Mouse (Mus musculus): ENCODE measurements around the gene Papolb. TPM values are rescaled to one million over a fixed set of nuclear protein-coding genes. Genes with fewer than 3 reads are reported as not detected.

Gene Papolb
- total and polyA plus RNA-seq, 3 experiments: not detected

GRCm38 (mm10) chr5:142576832-142577231, 47.0 kb upstream of the Papolb start:
- Histone ChIP-seq H3K36me3 (ENCODE audit: control insufficient read depth in 1 of 2, insufficient read depth in 2 of 2, low read length in 2 of 2) (no peaks in the 10 kb centered on the region), H3K79me2 (ENCODE audit: control insufficient read depth, insufficient read depth, low read length, poor library complexity) (no peaks in the 10 kb centered on the region), H3K4me3 (ENCODE audit: control insufficient read depth in 1 of 2, insufficient read depth in 1 of 2, low read depth in 2 of 2, low read length in 2 of 2) (no peak overlapping the region), H3K27ac (ENCODE audit: control insufficient read depth, low read depth, low read length) (no peak overlapping the region), H3K9me3 (replicated peaks; ENCODE audit: insufficient read depth, low read length) (no peaks in the 10 kb centered on the region), H3K27me3 (ENCODE audit: control insufficient read depth in 1 of 2, insufficient read depth in 2 of 2, low read length in 2 of 2) (no peaks in the 10 kb centered on the region), H3K4me1 (ENCODE audit: control insufficient read depth in 1 of 2, insufficient read depth in 2 of 2, low read length in 2 of 2) (peaks cover 0 to 7% of the 10 kb centered on the region in 2 experiments; a peak in 1 of 4 replicates), H3K9ac (ENCODE audit: control insufficient read depth, low read depth, low read length, poor library complexity, severe bottlenecking) (no peak overlapping the region)
- no peak for TF ChIP-seq CHD1 (IDR thresholded peaks at IDR 0.05; ENCODE audit: low read depth, low read length)
- no peak for TF ChIP-seq USF2 (IDR thresholded peaks at IDR 0.05; ENCODE audit: borderline replicate concordance in 1 of 2, insufficient read depth in 1 of 2, low read depth in 1 of 2, low read length in 2 of 2)
- TF ChIP-seq HCFC1 (IDR thresholded peaks at IDR 0.05; ENCODE audit: low read depth, low read length): no peak
- no peak for TF ChIP-seq POLR2A (IDR thresholded peaks at IDR 0.05; ENCODE audit: control insufficient read depth in 1 of 2, insufficient read depth in 1 of 2, low read depth in 1 of 2, low read length in 2 of 2, poor library complexity in 1 of 2)
- peak; percentile 90 for TF ChIP-seq BHLHE40 (IDR thresholded peaks at IDR 0.05; ENCODE audit: borderline replicate concordance, low read depth, low read length)
- peak; percentile 52; the same call in 1 of the 2 replicates for TF ChIP-seq GATA1 (IDR thresholded peaks at IDR 0.05; ENCODE audit: low read depth, low read length)
- TF ChIP-seq E2F4 (IDR thresholded peaks at IDR 0.05; ENCODE audit: borderline replicate concordance, low read depth, low read length): no peak
- TF ChIP-seq ZKSCAN1 (IDR thresholded peaks at IDR 0.05; ENCODE audit: low read depth, low read length): no peak
- TF ChIP-seq MXI1 (IDR thresholded peaks at IDR 0.05; ENCODE audit: low read depth, low read length): no peak
- TF ChIP-seq ZC3H11A (IDR thresholded peaks at IDR 0.05; ENCODE audit: low read depth, low read length): no peak
- TF ChIP-seq POLR2AphosphoS5 (IDR thresholded peaks at IDR 0.05; ENCODE audit: borderline replicate concordance, low read depth, low read length): no peak
- TF ChIP-seq JUND (IDR thresholded peaks at IDR 0.05; ENCODE audit: low read depth, low read length): no peak
- TF ChIP-seq CTCF (IDR thresholded peaks at IDR 0.05 in 2 of 3, conservative IDR thresholded peaks at IDR 0.05 in 1 of 3; ENCODE audit: control insufficient read depth in 1 of 3, insufficient read depth in 1 of 3, low read depth in 2 of 3, low read length in 3 of 3, poor library complexity in 1 of 3, severe bottlenecking in 1 of 3): no peak
- TF ChIP-seq TCF12 (IDR thresholded peaks at IDR 0.05; ENCODE audit: low read depth, low read length): peak; percentile 55; the same call in 1 of the 2 replicates
- TF ChIP-seq UBTF (IDR thresholded peaks at IDR 0.05; ENCODE audit: borderline replicate concordance, insufficient read depth, low read depth, low read length): no peak
- no peak for TF ChIP-seq MAFK (IDR thresholded peaks at IDR 0.05; ENCODE audit: borderline replicate concordance, low read depth, low read length)
- no peak for TF ChIP-seq USF1 (IDR thresholded peaks at IDR 0.05; ENCODE audit: low read depth, low read length)
- no peak for TF ChIP-seq MEF2A (IDR thresholded peaks at IDR 0.05; ENCODE audit: extremely low read depth, insufficient replicate concordance, low read depth, low read length, poor library complexity, severe bottlenecking)
- no peak for TF ChIP-seq MYC (IDR thresholded peaks at IDR 0.05; ENCODE audit: low read depth, low read length)
- TF ChIP-seq POLR2AphosphoS2 (IDR thresholded peaks at IDR 0.05; ENCODE audit: low read length): no peak
- TF ChIP-seq SIN3A (IDR thresholded peaks at IDR 0.05; ENCODE audit: low read length): no peak
- TF ChIP-seq CHD2 (IDR thresholded peaks at IDR 0.05; ENCODE audit: low read length): no peak
- TF ChIP-seq TBP (IDR thresholded peaks at IDR 0.05; ENCODE audit: low read depth, low read length): no peak
- TF ChIP-seq NRF1 (IDR thresholded peaks at IDR 0.05; ENCODE audit: insufficient read depth, low read depth, low read length, poor library complexity, severe bottlenecking): no peak
- no peak for TF ChIP-seq SMC3 (IDR thresholded peaks at IDR 0.05; ENCODE audit: low read depth, low read length)
- no peak for TF ChIP-seq ZNF384 (IDR thresholded peaks at IDR 0.05; ENCODE audit: low read depth, low read length)
- peak; percentile 75 for TF ChIP-seq ETS1 (IDR thresholded peaks at IDR 0.05; ENCODE audit: low read depth, low read length)
- peak in 1 of 2 experiments; percentile 24; a peak in 1 of 4 replicates for TF ChIP-seq EP300 (IDR thresholded peaks at IDR 0.05; ENCODE audit: low read depth in 1 of 2, low read length in 2 of 2)
- TF ChIP-seq ELF1 (IDR thresholded peaks at IDR 0.05; ENCODE audit: low read depth, low read length): no peak
- no peak for TF ChIP-seq RCOR1 (IDR thresholded peaks at IDR 0.05; ENCODE audit: low read depth, low read length)
- DNase-seq (ENCODE audit: low read depth, low spot score): peak; percentile 19
